Mouse (Mus musculus): Measurements from ENCODE around the gene Hils1. TPM values are rescaled to one million over a fixed set of nuclear protein-coding genes. Genes with fewer than 3 reads are reported as not detected.

Gene Hils1
- total RNA-seq, 2 experiments from 2014 or later: not detected

DNA sequence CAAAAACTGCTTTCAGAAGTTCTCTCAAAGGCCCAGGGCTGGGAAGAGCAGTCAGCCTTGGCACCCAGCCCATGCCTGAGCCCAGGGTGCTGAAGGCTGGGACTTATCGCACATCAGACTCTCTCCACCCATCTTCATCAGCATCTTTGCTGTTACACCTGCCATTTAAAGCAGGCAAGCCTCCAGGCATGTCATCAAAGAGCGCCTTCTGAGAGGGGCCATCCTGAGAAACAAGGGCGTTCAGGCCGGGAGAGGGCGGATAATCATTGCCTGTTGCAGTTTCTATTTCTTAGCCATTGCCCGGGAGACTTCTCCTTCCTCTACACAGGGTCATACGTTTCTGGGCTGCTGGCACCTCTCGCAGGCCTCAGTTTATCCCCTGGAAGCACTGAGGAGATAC lies 20.5 kb downstream of the Hils1 start:
- peak; percentile 26 to 42 for DNase-seq (ENCODE audit: low spot score in 2 of 2)

DNA sequence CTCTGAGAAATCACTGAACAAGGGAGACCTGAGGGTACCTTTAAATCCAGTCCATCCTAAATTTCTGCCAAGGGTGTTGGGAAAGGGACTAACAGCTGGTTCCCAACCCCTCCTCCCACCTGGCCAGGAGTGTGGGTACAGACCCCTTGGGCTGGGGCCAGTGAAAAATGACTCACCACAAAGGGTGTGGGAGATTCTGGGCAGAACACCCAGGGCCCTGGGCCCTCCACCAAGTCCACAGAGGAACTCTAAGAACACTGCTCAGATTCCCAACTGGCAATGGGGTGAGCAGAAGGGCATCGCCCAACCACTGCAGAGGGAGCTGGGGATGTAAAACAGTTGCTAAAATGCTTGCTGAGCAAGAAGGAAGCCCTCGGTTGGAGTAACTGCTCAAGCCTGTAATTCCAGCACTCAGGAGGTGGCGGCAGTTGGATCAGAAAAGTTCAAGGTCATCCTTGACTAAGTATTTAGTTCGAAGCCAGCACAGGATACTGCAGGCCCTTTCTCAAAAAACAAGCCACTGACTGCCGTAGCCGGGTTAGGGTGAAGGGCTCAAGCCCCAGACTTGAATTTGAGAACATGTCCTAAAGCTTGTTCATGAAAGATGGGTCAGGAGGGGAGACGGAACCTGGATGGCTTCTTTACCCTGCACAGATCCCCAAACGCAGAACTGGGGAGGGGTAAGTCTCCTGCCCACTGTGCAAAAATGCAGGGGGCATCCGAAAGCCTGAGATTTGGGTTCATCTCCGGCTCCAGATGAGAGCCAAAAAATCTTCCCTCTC lies 21.6 kb downstream of the Hils1 start:
- peak; percentile 65 to 68 for DNase-seq (ENCODE audit: low spot score in 2 of 2)

DNA sequence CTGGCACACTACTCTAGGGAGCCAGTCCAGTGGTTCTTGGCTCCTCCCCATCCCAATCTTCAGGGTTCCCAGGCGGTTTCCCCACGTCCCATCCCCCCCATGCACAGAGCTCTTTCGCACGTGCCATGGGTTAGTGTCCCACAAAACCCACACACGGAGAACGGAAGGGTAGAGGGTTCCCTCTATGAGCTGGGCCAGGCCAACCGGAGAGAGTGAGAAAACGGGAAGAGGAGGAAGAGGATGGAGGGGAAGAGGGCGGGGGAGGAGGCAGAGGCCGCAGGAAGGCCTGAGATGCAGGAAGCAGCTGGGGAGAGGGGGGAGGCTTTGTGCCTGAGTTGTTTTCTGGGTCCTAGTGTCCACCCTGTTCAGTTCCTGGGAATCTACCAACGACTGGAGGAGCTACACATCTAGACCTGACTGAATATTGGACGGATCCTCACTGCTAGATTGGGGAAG lies 22.2 kb downstream of the Hils1 start:
- DNase-seq (ENCODE audit: low spot score in 2 of 2): peak; percentile 74 to 80

DNA sequence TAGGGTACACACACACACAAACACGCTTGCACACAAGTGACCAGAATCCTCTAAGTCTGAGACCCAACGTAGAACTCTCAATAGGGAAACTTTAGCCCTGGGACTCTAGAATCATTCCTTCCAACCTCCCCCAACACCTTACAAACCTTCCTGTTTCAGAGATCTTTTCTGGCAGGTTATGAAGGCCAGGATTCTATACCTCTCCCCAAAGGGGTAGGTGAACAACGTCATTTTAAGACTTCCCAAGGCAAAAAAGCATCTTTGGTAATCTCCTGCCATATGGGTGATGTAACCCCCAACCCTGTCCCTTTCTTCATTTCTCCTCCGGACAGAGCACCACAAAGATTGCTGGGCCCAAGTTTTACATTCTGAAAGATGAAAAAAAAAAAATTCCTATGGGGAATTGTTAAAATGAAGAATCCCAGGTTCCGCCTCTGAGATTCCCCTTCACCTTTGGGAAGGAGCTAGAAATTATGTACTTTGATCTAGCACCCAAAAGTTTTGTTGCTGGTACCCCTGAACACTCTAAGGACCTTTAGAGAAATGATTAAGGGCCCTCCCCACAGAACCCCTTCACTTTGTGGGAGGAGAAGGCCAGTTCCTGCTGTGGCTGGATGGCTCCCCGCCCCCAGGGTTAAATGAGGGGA lies 22.8 kb downstream of the Hils1 start:
- DNase-seq (ENCODE audit: low spot score in 2 of 2): no peak

DNA sequence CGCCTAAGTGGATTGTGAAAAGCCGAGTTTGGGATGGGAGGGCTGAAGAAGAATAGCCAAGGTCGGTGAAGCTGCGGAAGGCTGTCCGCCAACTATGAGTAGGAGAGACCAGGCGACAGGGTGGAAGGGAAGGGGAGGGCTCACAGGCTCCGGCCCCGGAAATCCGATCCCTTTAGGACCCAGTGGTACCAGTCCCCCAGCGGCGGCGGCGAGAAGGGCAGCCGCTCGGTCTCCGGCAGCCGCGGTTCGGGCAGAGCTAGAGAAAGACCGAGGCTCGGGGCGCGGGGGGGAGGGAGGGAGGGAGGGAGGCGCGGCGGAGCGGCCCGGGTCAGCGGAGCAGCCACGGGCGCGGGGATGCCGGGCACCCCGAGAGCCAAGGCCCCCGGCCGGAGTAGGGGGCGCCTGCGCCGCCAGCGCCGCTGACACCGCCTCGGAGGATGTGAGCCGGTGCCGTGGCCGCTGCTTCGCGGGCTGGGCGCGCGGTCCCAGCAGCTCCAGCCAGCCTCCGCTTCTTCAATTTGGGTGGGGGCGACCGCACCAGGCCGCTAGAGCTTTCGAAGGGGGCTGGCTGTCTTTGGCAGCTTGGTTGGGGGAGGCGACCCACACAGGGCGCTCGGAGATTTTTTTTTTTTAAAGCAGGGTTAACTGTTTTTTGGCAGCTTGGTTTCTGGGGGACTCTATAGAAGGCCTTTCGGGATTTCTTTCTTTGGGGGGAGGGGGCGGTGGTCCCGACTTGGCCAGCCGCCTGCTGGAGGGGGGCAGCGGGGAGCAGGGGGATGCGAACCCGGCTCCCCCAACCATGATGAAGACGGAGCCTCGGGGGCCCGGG lies 23.6 kb downstream of the Hils1 start, which contains the start of gene Ppp1r9b:
Gene Ppp1r9b, plus strand, starts transcription at position 287 of the 829 bp plus-strand sequence.
- peak; percentile 93 to 97 for DNase-seq (ENCODE audit: low spot score in 2 of 2)

DNA sequence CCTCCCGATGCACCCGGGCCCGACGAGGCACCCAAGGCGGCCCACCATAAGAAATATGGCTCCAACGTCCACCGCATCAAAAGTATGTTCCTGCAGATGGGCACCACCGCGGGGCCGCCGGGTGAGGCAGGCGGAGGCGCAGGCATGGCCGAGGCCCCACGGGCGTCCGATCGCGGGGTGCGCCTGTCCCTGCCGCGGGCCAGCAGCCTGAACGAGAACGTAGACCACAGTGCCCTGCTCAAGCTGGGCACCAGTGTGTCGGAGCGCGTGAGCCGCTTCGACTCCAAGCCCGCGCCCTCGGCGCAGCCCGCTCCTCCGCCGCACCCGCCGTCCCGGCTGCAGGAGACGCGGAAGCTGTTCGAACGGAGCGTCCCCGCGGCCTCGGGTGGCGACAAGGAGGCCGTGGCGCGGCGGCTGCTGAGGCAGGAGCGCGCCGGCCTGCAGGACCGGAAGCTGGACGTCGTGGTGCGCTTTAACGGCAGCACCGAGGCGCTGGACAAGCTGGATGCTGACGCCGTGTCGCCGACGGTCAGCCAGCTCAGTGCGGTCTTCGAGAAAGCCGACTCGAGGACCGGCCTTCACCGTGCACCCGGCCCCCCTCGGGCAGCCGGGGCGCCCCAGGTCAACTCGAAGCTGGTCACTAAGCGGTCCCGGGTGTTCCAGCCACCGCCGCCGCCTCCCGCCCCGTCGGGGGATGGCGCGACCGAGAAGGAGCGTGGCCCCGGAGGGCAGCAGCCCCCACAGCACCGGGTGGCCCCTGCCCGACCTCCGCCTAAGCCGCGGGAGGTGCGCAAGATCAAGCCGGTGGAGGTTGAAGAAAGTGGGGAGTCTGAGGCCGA lies 24.5 kb downstream of the Hils1 start:
- peak; percentile 60 to 63 for DNase-seq (ENCODE audit: low spot score in 2 of 2)

DNA sequence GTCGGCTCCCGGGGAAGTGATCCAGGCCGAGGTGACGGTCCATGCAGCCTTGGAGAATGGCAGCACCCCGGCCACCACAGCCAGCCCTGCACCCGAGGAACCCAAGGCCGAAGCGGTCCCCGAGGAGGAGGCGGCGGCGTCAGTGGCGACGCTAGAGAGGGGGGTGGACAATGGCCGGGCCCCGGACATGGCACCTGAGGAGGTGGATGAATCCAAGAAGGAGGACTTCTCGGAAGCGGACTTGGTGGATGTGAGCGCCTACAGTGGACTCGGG lies 25.0 kb downstream of the Hils1 start:
- peak in 1 of 2 experiments; percentile 37 for DNase-seq (ENCODE audit: low spot score in 2 of 2)

DNA sequence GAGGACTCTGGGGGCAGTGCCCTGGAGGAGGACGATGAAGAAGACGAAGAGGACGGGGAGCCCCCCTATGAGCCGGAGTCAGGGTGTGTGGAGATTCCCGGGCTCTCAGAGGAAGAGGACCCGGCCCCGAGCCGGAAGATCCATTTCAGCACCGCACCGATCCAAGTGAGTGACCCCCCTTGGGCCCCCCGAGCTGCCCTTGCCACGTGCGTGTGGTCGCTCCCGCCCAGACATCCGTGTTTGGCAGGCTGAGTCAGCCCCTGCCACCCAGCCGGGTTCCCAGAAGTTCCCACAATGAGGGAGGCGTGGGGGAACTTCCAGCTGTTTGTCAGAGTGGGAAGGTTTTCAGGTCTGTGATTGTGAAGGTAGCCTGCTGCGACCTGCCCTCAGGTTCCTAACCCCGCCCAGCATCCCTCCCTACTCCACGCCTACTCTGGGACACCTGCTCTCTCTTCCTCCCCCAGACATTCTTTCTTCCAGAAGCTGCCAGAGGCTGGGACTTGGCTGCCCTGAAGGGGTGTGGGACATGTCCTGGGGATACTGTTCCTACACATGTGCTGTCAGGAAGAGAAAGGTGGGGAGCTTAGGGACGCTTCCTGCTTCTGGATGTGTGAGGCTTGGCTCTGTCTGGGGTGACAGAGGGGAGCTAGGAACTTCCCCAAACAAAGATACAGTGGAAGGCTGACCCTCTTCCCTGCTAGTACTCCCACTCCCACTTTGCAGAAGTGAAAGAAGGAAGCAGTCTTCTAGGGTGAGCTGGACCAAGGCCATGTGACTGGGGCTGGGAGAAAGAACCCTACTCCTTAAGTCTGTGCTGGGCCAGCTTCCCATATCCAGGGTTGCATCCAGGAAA lies 25.6 kb downstream of the Hils1 start:
- peak; percentile 52 to 58 for DNase-seq (ENCODE audit: low spot score in 2 of 2)

DNA sequence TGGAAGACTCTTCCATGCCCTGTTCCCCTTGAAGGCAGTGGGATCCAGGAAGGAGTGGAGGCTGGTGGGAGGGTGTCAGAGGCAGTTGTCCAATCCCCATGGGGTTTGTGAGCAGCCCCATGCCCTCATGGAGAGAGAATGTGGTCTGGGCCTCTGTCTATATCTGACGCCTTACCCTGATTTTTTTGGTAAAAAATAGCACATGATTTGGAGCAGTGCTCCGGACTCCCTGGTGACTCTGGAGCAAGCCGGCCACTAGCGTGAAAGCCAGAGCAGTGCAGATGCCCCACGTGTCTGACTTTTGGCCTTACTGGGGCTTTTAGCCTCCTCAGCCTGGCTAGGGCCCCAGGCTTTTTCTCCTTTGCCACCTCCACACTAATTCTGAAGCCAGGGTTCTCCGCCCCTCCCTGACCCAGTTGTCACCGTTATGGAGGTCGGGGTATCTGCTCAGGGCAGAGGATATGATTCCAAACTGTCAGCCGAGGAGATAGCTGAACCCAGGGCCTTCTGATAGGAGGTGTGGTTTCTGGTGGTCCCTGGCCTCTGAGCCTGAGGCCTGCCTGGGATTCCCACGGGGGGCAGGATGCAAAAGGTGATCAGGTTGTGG lies 26.9 kb downstream of the Hils1 start:
- DNase-seq (ENCODE audit: low spot score in 2 of 2): peak in 1 of 2 experiments; percentile 22

DNA sequence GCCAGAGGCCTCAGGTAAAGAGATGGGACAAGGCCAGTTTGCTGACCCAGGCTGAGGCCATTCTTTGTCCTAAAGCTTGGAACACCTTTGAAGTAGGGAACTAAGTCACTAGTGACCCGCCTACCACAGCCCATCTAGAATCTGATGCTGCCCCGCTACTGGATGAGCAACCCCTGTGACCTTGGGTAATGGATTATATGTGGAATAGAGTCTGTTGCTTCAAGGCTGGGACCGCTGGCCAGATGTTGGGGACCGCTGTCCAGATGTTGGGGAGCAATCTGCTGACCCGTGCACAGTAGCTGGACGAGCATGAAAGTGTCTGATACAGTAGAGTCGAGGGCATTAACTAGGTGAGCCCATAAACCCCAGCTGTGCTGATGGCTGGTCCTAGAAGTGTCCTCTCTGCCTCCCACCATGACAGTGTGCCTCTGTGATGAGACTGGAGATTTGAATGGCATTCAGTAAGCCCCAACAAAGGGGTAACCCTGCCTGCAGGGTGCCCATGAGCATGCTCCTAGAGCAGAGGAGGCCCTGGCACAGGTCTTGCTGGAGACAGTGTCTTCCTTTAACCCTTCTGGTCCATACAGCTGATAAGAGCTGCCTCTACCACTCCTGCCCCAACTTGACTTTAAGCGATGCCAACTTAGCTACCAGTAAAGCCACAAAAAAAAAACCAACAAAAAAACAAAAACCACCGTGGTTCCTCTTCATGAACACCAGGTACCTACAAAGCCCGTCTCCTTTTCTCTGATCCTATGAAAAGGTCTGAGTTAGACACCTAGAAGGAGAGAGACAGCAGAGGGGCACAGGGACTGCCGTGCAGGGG lies 27.8 kb downstream of the Hils1 start:
- DNase-seq (ENCODE audit: low spot score in 2 of 2): no peak

DNA sequence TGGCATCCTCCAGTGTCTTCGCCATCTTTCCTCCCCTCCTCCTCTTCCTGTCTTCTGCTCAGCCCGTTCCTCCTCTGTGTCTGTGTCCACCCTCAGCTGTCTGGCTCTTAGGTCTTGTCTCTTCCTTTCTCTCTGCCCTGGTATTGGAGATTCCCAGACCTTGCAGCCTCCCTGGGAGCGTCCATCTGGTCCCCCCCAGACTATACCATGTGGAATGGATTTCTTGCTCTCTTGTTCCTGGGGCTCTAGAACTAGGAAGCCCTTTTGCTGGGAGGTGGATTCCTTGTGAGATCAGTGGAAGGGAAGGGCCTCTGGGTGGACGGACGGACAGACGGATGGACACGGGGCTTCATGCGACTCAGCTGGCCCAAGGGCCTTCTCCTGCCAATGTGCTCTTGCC lies 28.7 kb downstream of the Hils1 start:
- DNase-seq (ENCODE audit: low spot score in 2 of 2): no peak

DNA sequence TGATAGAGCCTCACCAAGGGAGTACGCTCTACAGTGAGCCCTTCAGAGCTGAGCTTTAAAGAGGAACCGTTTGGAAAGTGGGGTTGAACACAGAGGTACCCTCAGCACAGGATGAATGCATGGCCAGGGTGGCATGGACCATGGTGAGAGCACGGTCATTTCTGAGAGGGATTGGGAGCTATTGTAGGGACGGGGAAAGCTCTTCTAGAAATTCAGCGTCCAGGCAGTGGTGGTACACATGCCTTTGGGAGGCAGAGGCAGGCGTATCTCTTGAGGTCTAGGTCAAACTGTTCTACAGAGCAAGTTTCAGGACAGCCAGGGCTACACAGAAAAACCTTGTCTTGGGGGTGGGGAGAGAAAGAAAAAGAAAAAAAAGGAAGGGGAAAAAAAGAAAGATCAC lies 29.6 kb downstream of the Hils1 start:
- DNase-seq (ENCODE audit: low spot score in 2 of 2): no peak

DNA sequence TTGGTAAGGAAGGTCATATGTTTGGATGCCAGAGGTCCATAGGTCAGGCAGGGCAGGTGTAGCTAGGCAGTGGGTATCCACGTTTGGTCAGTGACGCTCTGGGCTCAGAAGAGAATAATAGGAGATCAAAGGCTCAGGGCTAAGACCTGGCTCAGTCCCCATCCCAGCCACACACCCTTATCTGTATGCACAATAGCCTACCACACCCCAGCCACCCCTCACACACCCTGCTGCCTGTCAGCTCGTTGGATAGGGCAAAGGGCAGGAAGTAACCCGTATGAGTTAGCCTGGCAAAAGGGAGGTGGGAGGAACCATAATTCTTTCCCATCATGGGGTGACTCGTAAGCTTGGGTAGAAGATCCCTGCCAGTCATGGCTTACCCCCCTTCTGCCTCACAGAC lies 30.2 kb downstream of the Hils1 start:
- no peak for DNase-seq (ENCODE audit: low spot score in 2 of 2)

DNA sequence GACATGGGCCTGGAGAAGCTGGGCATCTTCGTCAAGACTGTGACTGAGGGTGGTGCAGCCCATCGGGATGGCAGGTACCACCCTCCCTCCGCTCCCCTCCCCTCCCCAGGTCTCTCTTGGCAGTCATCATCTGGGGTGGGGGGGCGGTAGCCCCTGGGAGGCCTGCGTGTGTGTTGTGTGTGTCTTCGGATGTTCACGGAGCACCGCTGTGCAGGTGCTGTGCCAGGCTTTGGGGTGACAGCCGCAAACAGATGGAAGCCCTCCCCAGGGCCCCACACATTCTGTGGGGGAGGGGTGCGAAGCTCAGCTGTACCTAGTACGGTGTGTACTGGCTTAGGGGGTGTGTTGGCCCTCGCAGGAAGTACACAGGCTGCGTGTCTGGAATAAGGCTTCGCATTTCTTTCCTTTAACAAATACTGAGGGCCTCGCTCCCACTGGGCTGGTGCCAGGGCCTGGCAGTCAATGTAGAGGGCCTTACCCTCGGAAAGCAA lies 30.7 kb downstream of the Hils1 start:
- DNase-seq (ENCODE audit: low spot score in 2 of 2): peak; percentile 72 to 78

DNA sequence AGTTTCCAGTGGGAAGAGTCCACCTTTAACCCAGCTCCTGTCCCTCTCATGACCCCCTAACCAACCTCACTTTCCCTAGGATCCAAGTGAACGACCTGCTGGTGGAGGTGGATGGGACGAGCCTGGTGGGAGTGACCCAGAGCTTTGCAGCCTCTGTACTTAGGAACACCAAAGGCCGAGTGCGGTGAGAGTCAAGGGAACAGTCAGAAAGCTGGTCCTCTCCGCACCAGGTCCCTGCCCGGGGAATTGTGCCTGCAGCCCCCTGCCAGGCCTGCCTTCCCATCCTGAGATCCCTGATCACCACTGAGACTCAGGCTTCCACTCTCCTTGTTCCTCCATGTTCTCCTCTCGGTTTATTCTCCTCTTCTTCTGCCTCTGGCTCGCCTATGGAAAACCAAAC lies 32.7 kb downstream of the Hils1 start:
- no peak for DNase-seq (ENCODE audit: low spot score in 2 of 2)

DNA sequence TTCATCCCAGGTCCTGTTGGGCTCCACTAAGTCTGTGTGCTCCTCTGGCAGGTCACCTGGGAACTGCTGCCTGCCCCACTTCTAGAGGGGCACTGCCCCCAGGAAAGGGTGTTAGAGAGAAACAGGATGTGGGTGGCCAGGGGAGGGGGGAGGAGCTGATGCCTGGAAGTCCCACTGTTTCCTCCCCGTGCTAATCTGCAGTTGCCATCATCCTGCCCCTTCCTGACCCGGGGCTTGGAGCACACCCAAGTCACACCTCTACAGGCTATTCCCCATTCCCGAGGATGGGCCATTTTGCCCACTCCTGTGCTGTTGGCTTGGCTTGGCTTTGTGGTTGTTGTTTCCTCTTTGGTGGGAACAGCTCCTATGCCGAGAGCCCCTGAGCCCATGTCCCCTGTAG lies 33.2 kb downstream of the Hils1 start:
- DNase-seq (ENCODE audit: low spot score in 2 of 2): no peak

DNA sequence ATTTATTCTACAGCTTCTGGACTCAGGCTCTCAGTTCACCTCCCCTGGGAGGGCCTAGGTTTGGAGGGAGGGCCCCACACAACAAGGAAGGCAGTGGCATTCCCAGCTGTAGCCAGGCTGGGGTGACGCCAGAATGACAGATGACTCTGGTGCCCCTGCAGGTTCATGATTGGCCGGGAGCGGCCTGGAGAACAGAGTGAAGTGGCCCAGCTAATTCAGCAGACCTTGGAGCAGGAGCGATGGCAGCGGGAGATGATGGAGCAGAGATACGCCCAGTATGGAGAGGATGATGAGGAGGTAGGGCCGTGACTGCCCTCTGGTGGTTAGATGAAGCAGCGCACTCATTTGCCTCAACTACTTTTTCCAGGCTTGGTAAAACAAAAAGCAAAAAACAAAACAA lies 33.7 kb downstream of the Hils1 start:
- DNase-seq (ENCODE audit: low spot score in 2 of 2): peak; percentile 77 to 82

DNA sequence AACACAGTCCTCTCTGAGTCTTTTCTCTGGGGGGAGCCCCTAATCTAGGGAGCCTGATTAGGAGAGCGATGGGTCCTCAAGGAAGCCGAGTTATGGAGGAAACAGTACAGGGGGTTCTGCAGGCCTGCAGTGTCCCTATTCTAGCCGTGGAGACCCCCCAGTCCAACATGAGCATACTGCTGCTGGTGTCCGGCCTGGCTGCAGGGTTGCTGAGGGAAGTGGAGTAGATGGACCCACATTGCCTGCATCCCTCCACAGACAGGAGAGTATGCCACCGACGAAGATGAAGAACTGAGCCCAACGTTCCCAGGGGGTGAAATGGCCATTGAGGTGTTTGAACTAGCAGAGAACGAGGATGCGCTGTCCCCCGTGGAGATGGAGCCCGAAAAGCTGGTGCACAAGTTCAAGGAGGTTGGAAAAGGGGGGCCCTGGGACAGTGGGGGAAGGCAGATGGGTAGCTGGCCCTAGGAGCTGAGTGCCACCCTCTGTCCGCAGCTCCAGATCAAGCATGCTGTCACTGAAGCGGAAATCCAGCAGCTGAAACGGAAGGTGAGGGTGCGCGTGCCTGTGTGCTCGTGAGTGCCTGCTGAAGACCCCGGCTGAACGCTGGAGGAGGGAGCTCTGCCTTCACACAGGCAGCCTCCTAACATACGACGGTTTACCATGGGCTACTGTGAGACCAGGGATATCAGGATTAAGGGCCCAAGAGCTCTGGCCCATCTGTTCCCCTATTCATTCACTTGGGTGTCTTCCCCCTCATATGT lies 34.4 kb downstream of the Hils1 start:
- DNase-seq (ENCODE audit: low spot score in 2 of 2): no peak

Data from layer of hippocampus, postnatal 10 days (tissue).